Mouse (Mus musculus) adrenal gland, adult 2 months (tissue): ENCODE measurements at regions not wholly inside any gene's neighbourhood (a gene's known extent, or its start where the extent isn't known, plus 50 kb on each side); places are given as distances from the start of the nearest gene placed in this dataset.
A peak's percentile ranks its signal among the peaks of the same experiment; 100 is the strongest.

Source experiments
- DNase-seq: peaks from one replicate; pipeline ENCODE4 v3.0.0; 2021

DNA sequence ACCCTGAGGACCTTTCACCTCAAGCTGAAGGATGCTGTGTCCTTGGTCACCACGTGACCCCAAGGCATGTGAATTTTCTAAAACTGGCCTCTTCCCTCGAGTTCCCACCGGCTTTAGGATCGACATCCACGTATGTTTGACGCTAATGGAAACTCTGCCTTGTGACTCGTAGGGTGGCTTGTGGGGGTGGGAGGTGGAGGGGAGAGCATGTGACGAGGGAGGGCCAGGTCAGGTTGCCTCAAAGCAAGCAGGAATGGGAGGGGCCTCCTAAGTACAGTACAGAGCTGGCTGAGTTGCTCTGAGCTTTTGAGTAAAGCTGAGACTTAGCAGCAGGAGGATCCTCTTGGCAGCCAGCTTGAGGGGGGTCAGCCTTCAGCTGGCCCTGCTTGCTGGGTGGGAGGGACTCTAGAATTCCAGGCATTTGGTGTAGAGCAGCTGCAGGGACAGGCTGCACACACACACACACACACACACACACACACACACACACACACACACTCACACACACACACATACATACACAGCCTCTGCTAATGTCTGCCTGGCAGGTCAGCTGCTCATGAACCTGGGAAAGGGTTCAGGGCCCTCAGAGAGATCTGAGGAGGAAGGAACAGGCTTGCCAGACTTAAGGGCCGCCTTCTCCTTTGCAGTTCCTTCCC, 78.5 kb downstream of the Sik1 start:
- DNase-seq, result no peak

DNA sequence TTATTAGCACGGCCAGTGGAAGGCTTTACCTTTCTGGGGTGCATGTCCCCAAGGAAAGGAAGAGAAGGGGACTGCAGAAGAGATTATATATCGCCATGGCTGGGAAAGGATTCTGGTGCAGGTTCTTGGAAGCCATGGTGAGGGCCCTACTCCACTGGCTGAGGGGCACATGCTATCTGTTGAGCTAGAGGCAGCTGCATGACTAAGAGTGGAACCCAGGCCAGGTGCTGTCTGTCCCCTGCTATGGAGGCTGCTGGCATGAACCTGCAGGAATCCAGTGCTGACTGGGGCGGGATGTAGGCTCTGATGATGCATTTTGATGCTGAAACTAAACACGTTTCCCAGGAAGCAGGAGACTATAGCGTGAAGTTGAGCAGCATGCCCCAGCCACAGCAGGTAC, 77.9 kb downstream of the Sik1 start:
- no peak for DNase-seq

DNA sequence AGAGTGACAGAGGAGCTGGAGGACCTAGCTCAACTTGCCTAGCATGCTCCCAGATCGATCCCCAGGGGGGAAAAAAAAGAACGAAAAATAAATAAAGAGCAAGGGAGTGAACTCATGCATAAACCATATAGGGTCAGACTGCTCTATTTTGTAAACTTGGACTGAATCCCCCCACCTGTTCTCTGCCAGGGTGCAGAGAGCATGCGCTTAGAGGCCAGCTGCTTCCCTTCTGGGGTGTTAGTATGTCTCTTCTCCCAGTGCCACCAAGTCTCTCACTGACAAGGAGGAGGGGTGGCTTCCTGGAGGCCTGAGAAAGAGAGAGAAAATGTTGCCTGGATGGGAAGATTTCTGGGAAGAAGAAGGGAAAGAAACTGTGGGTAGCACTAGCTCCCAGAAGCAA, 76.1 kb downstream of the Sik1 start:
- no peak for DNase-seq

DNA sequence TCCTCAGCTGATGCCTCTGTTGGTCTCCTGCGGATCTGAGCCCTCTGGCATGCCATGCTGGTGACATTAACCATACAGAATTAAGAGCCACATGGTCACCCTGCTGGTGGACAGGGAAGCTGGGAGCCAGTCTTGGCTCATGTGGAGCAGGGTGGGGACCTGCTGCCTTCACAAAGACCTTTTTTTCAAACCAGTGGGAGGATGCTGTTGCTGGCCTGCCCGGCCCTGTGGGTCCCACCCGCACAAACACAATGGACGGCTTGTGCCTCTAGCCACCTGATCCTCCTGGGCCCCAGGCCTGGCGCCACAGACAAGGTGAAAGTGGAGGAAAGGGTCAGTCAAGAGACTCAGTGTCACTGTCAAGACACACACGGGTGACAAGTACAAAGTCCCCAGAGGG, 73.4 kb downstream of the Sik1 start:
- DNase-seq, result no peak

DNA sequence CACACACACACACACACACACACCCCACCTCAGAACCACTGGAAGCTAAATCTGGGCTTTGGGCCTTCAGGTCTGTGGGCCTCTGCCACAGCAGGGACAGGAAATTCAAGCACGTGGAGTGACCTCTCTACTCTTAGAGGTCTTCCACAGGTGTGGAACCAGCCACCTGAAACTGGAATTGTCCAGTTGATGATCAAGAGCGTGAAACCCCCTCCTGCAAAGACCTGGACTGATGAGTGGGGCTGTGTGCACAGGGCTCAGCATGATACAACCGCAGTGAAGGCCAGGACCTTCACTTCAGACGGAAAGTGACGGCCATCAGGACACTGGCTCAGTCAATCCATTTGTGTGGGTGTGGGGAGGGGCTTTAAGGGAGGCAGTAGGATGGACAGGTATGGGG, 72.5 kb downstream of the Sik1 start:
- no peak for DNase-seq

DNA sequence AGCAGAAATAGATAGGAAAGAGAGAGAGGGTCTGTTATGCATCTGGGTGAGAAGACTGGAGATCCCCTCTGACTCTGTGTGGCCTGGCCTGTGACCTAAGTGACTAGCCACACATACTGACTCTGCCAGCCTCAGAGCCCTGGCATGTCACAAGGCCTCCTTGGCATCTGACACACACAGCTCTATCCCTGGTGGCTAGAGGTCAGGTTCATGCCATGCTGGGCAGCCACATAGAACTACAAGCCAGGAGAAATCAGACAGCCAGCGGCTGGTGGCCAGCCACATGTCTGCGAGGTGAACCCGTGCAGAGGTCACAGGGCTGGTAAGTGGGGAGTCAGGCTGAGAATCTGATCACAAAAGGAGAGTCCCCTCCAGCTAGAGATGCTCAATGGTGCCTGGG, 67.3 kb downstream of the Sik1 start:
- DNase-seq, result peak; percentile 82

DNA sequence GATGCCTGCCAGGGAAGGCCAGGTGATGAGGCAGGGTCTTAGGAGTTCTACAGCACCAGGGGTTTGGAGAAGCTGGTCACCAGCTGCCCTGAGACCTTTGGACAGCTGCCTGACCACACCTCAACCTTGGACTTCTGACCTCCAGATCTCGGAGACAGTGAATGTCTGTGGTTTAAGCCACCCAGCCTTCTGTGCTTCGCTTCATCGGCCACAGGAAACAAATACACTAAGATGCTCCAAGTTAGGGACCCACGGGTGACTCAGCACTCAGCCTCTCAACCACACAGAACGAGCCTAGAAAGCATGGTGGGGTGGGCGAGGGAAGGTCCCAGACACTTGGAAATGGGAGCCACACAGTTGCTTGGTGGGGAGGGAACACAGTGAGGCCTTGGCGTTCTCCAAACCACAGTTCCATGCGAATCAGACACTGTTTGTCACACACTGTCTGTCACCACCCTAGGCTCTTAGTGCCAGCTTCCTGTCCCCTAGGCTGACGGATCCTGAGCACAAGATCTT, 66.5 kb downstream of the Sik1 start:
- peak; percentile 45 for DNase-seq

DNA sequence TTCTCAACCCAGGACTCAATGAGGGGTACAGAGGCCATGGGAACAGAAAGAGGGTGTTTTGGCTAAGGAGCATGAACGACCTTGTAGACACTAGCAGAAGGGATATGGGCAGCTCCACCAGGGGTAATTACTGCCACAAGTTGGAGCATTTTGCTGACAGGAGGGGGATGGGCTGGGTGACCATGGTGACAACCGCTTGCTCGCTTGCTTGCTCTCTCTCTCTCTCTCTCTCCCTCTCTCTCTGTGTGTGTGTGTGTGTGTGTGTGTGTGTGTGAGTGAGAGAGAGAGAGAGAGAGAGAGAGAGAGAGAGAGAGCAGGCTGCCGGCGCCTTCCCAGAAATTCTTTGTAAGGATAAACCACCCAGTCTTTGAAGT, 65.7 kb downstream of the Sik1 start:
- no peak for DNase-seq

DNA sequence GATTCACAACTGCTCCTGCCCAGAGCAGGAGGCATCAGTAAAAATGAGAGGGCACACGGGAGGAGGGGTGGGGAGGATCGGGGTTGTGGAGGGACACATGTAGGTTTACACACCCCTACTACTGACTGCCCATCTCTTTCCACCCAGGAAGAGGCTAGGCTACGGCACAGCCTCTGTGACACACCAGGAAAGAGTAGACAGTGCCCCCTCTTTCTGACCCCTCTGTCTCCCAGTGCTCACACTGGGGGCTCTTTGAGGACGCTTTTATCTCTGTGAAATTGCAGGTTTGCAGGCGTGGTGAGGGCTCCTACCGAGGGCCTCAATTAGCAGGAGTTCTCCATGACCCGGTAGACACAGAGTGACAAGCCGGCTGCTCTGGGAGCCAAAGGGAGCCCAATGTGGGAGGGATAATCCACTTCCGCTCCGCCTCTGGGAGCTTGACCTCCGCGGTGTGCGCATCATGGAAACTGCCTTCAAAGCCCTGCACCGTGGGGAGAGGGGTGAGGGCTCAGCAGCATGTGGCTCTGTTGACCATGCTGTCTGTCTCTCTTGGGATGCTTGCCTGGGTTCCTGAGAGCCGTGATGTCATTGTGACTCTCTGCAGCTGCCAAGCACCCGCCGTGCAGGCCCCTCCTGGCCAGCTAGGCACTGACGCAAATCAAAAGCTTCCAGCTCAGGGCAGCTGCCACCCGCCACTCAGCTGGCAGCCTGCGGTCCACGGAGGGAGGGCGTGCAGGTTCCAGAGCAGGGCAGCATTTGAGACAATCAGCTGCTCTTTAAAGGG, 65.1 kb downstream of the Sik1 start:
- DNase-seq, result peak; percentile 87

DNA sequence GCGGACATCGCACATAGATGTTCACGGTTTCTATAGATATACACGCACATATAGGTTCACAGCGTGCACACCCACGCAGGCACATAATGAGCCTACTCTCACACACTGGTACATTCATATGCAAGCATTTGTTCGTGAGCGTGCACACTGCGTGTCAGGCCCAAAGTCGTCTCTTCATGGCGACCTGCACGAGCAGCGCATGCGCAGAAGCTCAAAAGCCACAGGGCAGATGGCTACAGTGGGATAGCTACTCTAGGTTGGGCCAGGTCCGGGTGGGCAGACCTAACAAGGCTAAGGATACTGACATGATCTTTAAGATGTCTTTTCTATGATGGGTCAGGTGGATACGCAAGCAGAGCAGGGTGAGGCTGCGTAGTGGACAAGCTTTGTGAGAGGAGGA, 63.9 kb downstream of the Sik1 start:
- no peak for DNase-seq

DNA sequence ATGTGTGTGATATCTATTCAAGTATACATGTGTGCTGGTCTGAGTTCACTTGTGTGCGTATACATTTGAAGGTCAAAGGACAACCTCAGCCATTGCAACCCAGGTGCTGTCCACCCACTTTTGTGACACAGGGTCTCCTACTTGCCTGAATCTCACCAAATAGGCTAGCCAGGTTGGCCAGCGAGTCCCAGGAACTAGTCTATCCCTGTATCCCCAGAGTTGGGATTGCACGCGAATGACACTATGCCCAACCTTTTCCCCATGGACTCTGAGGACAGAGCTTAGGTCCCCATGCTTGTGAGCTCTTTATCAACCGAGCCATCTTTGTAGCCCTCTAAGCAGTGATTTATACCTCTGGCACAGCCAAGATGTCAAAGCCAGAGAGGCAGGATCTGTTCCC, 62.6 kb downstream of the Sik1 start:
- DNase-seq, result no peak

DNA sequence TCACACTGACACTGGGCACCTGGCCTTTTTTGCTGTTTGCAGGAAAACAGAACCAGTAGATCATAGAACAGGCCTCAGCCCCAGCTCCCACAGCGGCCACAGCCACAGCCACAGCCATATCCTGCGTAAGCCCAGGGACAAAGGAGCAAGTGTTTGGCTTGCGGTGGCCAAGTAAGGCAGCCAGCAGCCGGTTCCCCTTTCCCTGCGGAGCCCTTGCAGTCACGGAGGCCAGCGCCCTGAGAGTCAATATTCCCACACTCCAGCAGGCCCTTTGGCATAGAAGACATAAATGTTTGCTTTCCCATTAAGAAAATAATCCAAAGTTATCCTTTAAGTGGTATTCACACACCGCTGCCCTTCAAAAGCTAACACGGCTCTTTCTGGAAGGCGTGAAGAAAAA, 62.1 kb downstream of the Sik1 start:
- DNase-seq, result no peak

DNA sequence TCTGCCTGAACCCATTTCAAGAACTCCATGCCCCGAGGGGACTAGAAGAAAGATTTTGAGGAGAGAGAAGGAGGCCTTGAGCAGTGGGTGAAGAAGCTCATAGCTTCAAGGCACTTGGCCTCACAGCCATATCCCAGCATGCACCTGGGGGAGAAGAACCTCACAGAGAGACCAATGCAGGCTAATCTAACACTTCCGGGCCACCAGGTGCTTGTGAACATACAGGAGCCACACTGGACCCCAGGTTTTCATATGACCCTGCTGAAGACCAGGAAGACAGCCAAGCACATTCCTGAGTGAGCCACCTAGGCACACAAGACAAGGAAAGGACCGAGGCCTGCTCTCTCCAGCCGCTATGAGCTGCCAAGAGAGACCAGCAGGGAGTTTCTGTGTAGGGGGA, 61.6 kb downstream of the Sik1 start:
- no peak for DNase-seq
